Mouse (Mus musculus) liver, embryonic 16.5 days (tissue): ENCODE measurements around the gene Cldn2. TPM values are rescaled to one million over a fixed set of nuclear protein-coding genes. Genes with fewer than 3 reads are reported as not detected.

Experiments
- ATAC-seq: fragments of 200-750 bp; cut with Nextera tagmentation; 2 replicates; pipeline ENCODE4 v1.8.0; 2017; ENCODE audit warnings: low read depth, mild to moderate bottlenecking, moderate number of reproducible peaks, moderate library complexity
- H3K27ac ChIP-seq: fragments of 300-500 bp; sonication (generic); 2 replicates; pipeline ENCODE4 v1.5.1; 2014; ENCODE audit warnings: mild to moderate bottlenecking, low read length
- H3K27me3 ChIP-seq: fragments of 300-500 bp; sonication (generic); 2 replicates; pipeline ENCODE4 v1.6.1; 2014; ENCODE audit warnings: low read depth, low read length, mixed read lengths; ENCODE audit not compliant: control insufficient read depth, insufficient read depth
- H3K36me3 ChIP-seq: fragments of 300-500 bp; sonication (generic); 2 replicates; pipeline ENCODE4 v1.6.1; 2014; ENCODE audit warnings: mild to moderate bottlenecking; ENCODE audit not compliant: control insufficient read depth, insufficient read depth
- H3K4me1 ChIP-seq: fragments of 300-500 bp; sonication (generic); 2 replicates; pipeline ENCODE4 v1.6.1; 2014; ENCODE audit warnings: low read depth, low read length, mixed read lengths; ENCODE audit not compliant: control insufficient read depth
- H3K4me2 ChIP-seq: fragments of 300-500 bp; sonication (generic); 2 replicates; pipeline ENCODE4 v1.6.1; 2014; ENCODE audit warnings: low read depth, low read length, mixed read lengths
- H3K4me3 ChIP-seq: fragments of 300-500 bp; sonication (generic); 2 replicates; pipeline ENCODE4 v1.5.1; 2014; ENCODE audit warnings: low read depth, mild to moderate bottlenecking, low read length
- H3K9ac ChIP-seq: fragments of 300-500 bp; sonication (generic); 2 replicates; pipeline ENCODE4 v1.6.1; 2014; ENCODE audit warnings: low read depth, low read length
- H3K9me3 ChIP-seq: fragments of 300-500 bp; sonication (generic); replicated peaks from 2 replicates; pipeline ENCODE4 v1.6.1; 2016; ENCODE audit warnings: low read length; ENCODE audit not compliant: control insufficient read depth
- WGBS: fragments of 180-500 bp; shearing (Covaris S2); extraction: QIAGEN DNeasy Blood & Tissue Kit; methylation state at CpG from one replicate; pipeline ENCODE4 v1.1.7; 2014; ENCODE audit not compliant: insufficient replicate concordance; 5-methylcytosine and 5-hydroxymethylcytosine counted together
- polyA plus RNA-seq: library from polyadenylated mRNA; unstranded; fragments of >200 nt; fragmentation: Nextera tagmentation; extraction: Ambion mirVana; gene quantifications from 2 replicates; pipeline ENCODE4 v1.2.1, GENCODE M21; 2015

Gene Cldn2
- polyA plus RNA-seq, 1 experiment from 2014 or later = 1.8 TPM

GRCm38 (mm10) chrX:139815201-139815600 is 14.6 kb downstream of the Cldn2 start:
- Histone ChIP-seq H3K27ac (no peak overlapping the region), H3K4me1 (peaks cover 16% of the 10 kb centered on the region), H3K9ac (no peak overlapping the region), H3K27me3 (no peaks in the 10 kb centered on the region), H3K9me3 (no peaks in the 10 kb centered on the region), H3K4me2 (no peak overlapping the region), H3K4me3 (no peak overlapping the region), H3K36me3 (no peaks in the 10 kb centered on the region)
- ATAC-seq = no peak
- 56% methylated on average over 5 of the region's 5 CpGs for WGBS

- 86% methylated on average over 1 of the region's 1 CpGs for WGBS
- no peak for ATAC-seq
- no peaks in the 10 kb centered on the region; the same call in 1 of the 2 replicates for H3K36me3 ChIP-seq
- H3K9ac ChIP-seq = no peak overlapping the region
- H3K27ac ChIP-seq = no peak overlapping the region
- no peaks in the 10 kb centered on the region for H3K27me3 ChIP-seq
- H3K9me3 ChIP-seq = no peaks in the 10 kb centered on the region
- no peak overlapping the region for H3K4me3 ChIP-seq
- H3K4me1 ChIP-seq = no peaks in the 10 kb centered on the region; the same call in 1 of the 2 replicates
- H3K4me2 ChIP-seq = no peak overlapping the region
Measured at GRCm38 (mm10) chrX:139825402-139825801, 24.8 kb downstream of the Cldn2 start.

DNA sequence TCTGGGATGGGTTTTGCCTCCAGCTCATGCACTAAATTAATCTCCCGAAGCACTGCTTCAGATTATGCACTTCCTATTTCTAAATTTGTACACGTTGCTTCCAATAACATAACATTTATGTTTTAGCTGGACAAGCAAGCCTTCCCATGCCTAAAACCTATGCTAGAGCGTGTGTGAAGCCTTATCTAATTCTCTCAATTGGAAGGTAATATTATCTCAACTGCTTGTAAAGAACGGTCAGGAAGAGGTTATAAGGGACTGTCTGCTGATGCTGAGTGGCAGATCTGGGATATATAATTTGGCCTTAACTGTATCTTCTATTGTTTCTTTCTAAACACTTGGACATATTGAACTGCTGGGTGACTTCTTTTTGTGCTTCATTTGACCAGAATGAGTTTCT is 26.3 kb downstream of the Cldn2 start:
- H3K9me3 ChIP-seq = no peaks in the 10 kb centered on the region
- H3K4me2 ChIP-seq = no peak overlapping the region
- no peaks in the 10 kb centered on the region; the same call in 1 of the 2 replicates for H3K36me3 ChIP-seq
- ATAC-seq = no peak
- no peaks in the 10 kb centered on the region for H3K27me3 ChIP-seq
- H3K4me3 ChIP-seq = no peak overlapping the region
- no peak overlapping the region for H3K27ac ChIP-seq
- 39% methylated on average over 4 of the region's 4 CpGs for WGBS
- H3K4me1 ChIP-seq = no peaks in the 10 kb centered on the region; the same call in 1 of the 2 replicates
- H3K9ac ChIP-seq = no peak overlapping the region

GRCm38 (mm10) chrX:139828363-139829092 is 27.9 kb downstream of the Cldn2 start:
- Histone ChIP-seq H3K4me1 (no peaks in the 10 kb centered on the region; the same call in 1 of the 2 replicates), H3K9ac (no peak overlapping the region), H3K36me3 (no peaks in the 10 kb centered on the region), H3K27me3 (no peaks in the 10 kb centered on the region), H3K4me2 (no peak overlapping the region), H3K27ac (no peak overlapping the region), H3K4me3 (no peak overlapping the region), H3K9me3 (no peaks in the 10 kb centered on the region)
- no peak for ATAC-seq
- WGBS = 62% methylated on average over 6 of the region's 6 CpGs

- no peak overlapping the region for H3K9ac ChIP-seq
- ATAC-seq = peak; percentile 27; the same call in 1 of the 2 replicates
- H3K4me1 ChIP-seq = no peaks in the 10 kb centered on the region; the same call in 1 of the 2 replicates
- no peak overlapping the region for H3K4me2 ChIP-seq
- H3K4me3 ChIP-seq = no peak overlapping the region
- no peaks in the 10 kb centered on the region for H3K27me3 ChIP-seq
- no peaks in the 10 kb centered on the region for H3K36me3 ChIP-seq
- H3K27ac ChIP-seq = no peak overlapping the region
- WGBS = 12% methylated on average over 5 of the region's 5 CpGs
- no peaks in the 10 kb centered on the region for H3K9me3 ChIP-seq
Measured at GRCm38 (mm10) chrX:139832464-139832863, 31.8 kb downstream of the Cldn2 start.

DNA sequence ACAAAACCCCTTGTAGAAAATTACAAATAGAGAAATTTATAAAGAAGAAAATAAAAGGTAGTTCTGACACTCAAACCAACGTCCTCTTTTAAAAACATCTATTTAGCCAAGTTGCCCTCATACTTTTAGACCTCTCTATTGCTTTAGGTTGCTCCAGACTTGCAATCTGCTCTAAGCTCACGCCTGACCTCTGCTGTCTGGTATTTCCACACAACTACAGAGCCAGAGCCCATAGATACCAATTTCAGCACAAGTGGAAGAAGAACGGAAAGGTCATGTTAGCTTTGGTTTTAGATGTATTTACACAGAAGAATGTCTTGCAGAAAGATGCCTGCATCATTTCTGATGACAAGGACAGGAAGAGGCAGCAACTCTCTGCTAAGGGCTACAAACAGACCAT is 38.4 kb downstream of the Cldn2 start:
- 32% methylated on average over 3 of the region's 3 CpGs for WGBS
- H3K4me1 ChIP-seq = no peaks in the 10 kb centered on the region
- H3K36me3 ChIP-seq = no peaks in the 10 kb centered on the region
- H3K27ac ChIP-seq = no peak overlapping the region
- ATAC-seq = no peak
- H3K4me3 ChIP-seq = no peak overlapping the region
- H3K9ac ChIP-seq = no peak overlapping the region
- H3K9me3 ChIP-seq = no peaks in the 10 kb centered on the region
- no peak overlapping the region for H3K4me2 ChIP-seq
- H3K27me3 ChIP-seq = no peaks in the 10 kb centered on the region

DNA sequence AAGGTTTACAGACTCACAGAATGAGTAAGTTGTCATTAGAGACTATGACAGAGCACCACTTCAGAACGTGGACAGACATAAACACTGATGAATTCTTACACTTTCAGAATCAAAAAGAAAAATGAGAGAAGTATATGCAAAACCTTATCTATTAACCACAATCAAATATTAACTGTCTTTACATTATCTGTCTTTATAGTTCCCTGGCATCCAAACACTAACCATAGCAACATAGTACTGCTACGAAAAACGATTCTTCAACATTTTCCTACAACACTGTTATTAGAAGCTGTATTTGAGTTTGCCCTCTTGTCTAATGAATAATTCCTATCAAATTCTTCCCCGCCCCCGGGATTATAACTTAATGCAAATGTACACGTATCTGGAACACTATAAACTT is 40.5 kb downstream of the Cldn2 start:
- 56% methylated on average over 6 of the region's 6 CpGs for WGBS
- Histone ChIP-seq H3K27ac (no peak overlapping the region), H3K4me1 (no peaks in the 10 kb centered on the region)

DNA sequence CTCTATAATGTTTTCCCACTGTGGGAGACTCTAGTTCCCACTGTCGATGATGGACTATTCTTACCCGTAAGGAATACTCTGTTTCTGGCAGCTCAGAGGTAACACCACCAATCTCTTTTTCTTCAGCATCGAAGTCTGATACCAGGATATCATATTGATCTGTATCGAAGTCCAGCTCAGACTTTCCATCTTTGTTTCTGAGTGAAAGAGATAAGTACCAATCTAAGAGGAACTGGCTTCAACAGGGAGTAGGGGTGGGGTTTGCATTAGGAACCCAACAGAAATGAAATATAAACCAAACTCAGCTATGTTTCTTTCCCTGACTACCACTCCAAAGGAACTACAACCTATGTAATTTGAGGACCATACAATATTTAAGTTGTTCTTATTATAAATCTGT is 54.2 kb downstream of the Cldn2 start:
- WGBS = 57% methylated on average over 4 of the region's 4 CpGs
- ATAC-seq = no peak
- Histone ChIP-seq H3K27ac (no peak overlapping the region), H3K4me1 (no peaks in the 10 kb centered on the region), H3K9ac (no peak overlapping the region), H3K4me2 (no peak overlapping the region), H3K9me3 (no peaks in the 10 kb centered on the region), H3K27me3 (no peaks in the 10 kb centered on the region), H3K36me3 (no peaks in the 10 kb centered on the region), H3K4me3 (no peak overlapping the region)

More for the DNA sequence above, 40.5 kb downstream of the Cldn2 start:
- Histone ChIP-seq H3K9ac (no peak overlapping the region), H3K36me3 (no peaks in the 10 kb centered on the region), H3K4me3 (no peak overlapping the region), H3K9me3 (no peaks in the 10 kb centered on the region), H3K4me2 (no peak overlapping the region), H3K27me3 (no peaks in the 10 kb centered on the region)
- ATAC-seq = no peak

DNA sequence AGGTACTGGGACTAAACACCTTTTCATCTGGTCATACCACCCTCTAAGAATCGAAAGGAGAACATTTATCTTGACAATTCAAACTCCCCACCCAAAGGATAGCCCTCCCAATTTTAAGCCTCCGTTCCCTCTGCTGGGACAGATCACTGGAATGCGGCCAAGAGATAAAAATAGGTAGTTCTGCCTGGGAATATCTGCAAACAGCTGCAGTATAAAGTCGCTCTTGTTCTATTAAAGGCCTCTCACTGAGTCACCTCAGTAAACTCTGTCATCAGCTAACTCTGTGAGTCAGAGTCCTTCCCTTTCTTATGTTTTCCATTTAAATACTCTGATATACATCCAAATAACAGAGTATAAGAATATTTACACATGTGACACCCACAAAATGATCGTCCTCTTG is 58.8 kb downstream of the Cldn2 start:
- Histone ChIP-seq H3K9ac (no peak overlapping the region), H3K4me2 (no peak overlapping the region), H3K27me3 (no peaks in the 10 kb centered on the region), H3K27ac (no peak overlapping the region), H3K4me1 (no peaks in the 10 kb centered on the region), H3K9me3 (no peaks in the 10 kb centered on the region), H3K4me3 (no peak overlapping the region), H3K36me3 (no peaks in the 10 kb centered on the region)
- no peak for ATAC-seq
- WGBS = 56% methylated on average over 5 of the region's 5 CpGs
